Mouse (Mus musculus) liver, embryonic 18 days (tissue): ENCODE data around the gene Atp2c2. TPM values are rescaled to one million over a fixed set of nuclear protein-coding genes. Genes with fewer than 3 reads are reported as not detected.

ENCODE experiments used
- polyA plus RNA-seq: library from polyadenylated mRNA; depleted of rRNA; stranded (reverse); fragments of >200 nt; gene quantifications from 2 replicates; pipeline ENCODE4 v1.2.3, GENCODE M21; 2012; rRNA removed

Atp2c2 gene
- 0.05 and 0.10 TPM in 2 replicates for polyA plus RNA-seq

GRCm38 (mm10) chr8:119699549-119700134 is at the start of gene Atp2c2:
Atp2c2 (plus strand) TSS chr8:119700009.

GRCm38 (mm10) chr8:119666219-119666951 is 33.4 kb upstream of the Atp2c2 start, which contains the start of gene Wfdc1:
Wfdc1 (plus strand) TSS chr8:119666365.

GRCm38 (mm10) chr8:119778263-119778662 is 78.5 kb downstream of the Atp2c2 start, which contains the start of gene Tldc1:
Tldc1 (minus strand) TSS chr8:119778416.

Other genes with a start within 250 kb of the Atp2c2 start
- gene Slc38a8, start 198.3 kb upstream of the Atp2c2 start, polyA plus RNA-seq, result 0.02 TPM in 2 replicates
- gene Mbtps1, start 141.3 kb upstream of the Atp2c2 start, polyA plus RNA-seq, result 29.0 and 31.0 TPM in 2 replicates
- gene Hsdl1, start 124.8 kb upstream of the Atp2c2 start, polyA plus RNA-seq, result 7.0 and 8.1 TPM in 2 replicates
- 0.01 and 0.06 TPM in 2 replicates for gene Dnaaf1, start 124.8 kb upstream of the Atp2c2 start, polyA plus RNA-seq
- gene Taf1c, start 94.8 kb upstream of the Atp2c2 start, polyA plus RNA-seq, result 3.9 and 4.3 TPM in 2 replicates
- gene Adad2, start 87.3 kb upstream of the Atp2c2 start, polyA plus RNA-seq, result not detected in 2 replicates
- 0.01 TPM in 1 of 2 replicates, not detected in the other for gene Kcng4, start 64.3 kb upstream of the Atp2c2 start, polyA plus RNA-seq
- gene Wfdc1, start 33.6 kb upstream of the Atp2c2 start, polyA plus RNA-seq, result 3.5 and 4.1 TPM in 2 replicates
- 4.4 and 4.6 TPM in 2 replicates for gene Tldc1, start 78.4 kb downstream of the Atp2c2 start, polyA plus RNA-seq
- gene Cotl1, start 140.5 kb downstream of the Atp2c2 start, polyA plus RNA-seq, result 70.3 and 70.8 TPM in 2 replicates
- 4.7 TPM in 2 replicates for gene Klhl36, start 162.3 kb downstream of the Atp2c2 start, polyA plus RNA-seq
- 33.0 and 37.5 TPM in 2 replicates for gene Usp10, start 210.4 kb downstream of the Atp2c2 start, polyA plus RNA-seq
- gene Gm20388, start 210.8 kb downstream of the Atp2c2 start, polyA plus RNA-seq, result 8.0 and 8.9 TPM in 2 replicates